Mouse (Mus musculus) embryonic facial prominence, embryonic 11.5 days (tissue): ENCODE results near the gene Sox13. TPM values are rescaled to one million over a fixed set of nuclear protein-coding genes. Genes with fewer than 3 reads are reported as not detected.
"Not testable (repeated sequence)": the region's sequence is repeated elsewhere in the genome, so short reads cannot be mapped to it uniquely, and the experiment has no call there.

Source experiments
- ATAC-seq: fragments of 200-750 bp; cut with Nextera tagmentation; replicated peaks from 2 replicates; pipeline ENCODE4 v1.8.0; 2017; ENCODE audit warnings: low read depth; ENCODE audit not compliant: insufficient number of reproducible peaks, low FRiP score, low TSS enrichment
- DNase-seq: peaks from one replicate; pipeline ENCODE4 v3.0.0-alpha.2; 2015; ENCODE audit warnings: low spot score
- H3K27ac ChIP-seq: fragments of 300-500 bp; sonication (generic); replicated peaks from 2 replicates; pipeline ENCODE4 v1.5.1; 2014; ENCODE audit warnings: mild to moderate bottlenecking, low read depth, low read length, control low read depth
- H3K27me3 ChIP-seq: fragments of 300-500 bp; sonication (generic); 2 replicates; pipeline ENCODE4 v1.6.1; 2014; ENCODE audit warnings: mild to moderate bottlenecking, low read length, moderate library complexity, mixed read lengths; ENCODE audit not compliant: control insufficient read depth, insufficient read depth
- H3K36me3 ChIP-seq: fragments of 300-500 bp; sonication (generic); replicated peaks from 2 replicates; pipeline ENCODE4 v1.6.1; 2014; ENCODE audit warnings: low read depth, mild to moderate bottlenecking, low read length, moderate library complexity, mixed read lengths; ENCODE audit not compliant: control insufficient read depth, insufficient read depth
- H3K4me1 ChIP-seq: fragments of 300-500 bp; sonication (generic); 2 replicates; pipeline ENCODE4 v1.6.1; 2014; ENCODE audit warnings: low read length, mixed read lengths; ENCODE audit not compliant: control insufficient read depth, insufficient read depth
- H3K4me2 ChIP-seq: fragments of 300-500 bp; sonication (generic); 2 replicates; pipeline ENCODE4 v1.6.1; 2014; ENCODE audit warnings: low read depth, mild to moderate bottlenecking, control low read depth, low read length, moderate library complexity
- H3K4me3 ChIP-seq: fragments of 300-500 bp; sonication (generic); 2 replicates; pipeline ENCODE4 v1.5.1; 2014; ENCODE audit warnings: low read depth, low read length, control low read depth
- H3K9ac ChIP-seq: fragments of 300-500 bp; sonication (generic); replicated peaks from 2 replicates; pipeline ENCODE4 v1.6.1; 2014; ENCODE audit warnings: mild to moderate bottlenecking, control low read depth, low read length
- H3K9me3 ChIP-seq: fragments of 300-500 bp; sonication (generic); replicated peaks from 2 replicates; pipeline ENCODE4 v1.6.1; 2016; ENCODE audit warnings: mild to moderate bottlenecking, low read length, inconsistent platforms, mixed read lengths; ENCODE audit not compliant: control insufficient read depth
- WGBS: fragments of 180-500 bp; shearing (Covaris S2); extraction: QIAGEN DNeasy Blood & Tissue Kit; methylation state at CpG from one replicate; pipeline ENCODE4 v1.1.7; 2014; 5-methylcytosine and 5-hydroxymethylcytosine counted together
- polyA plus RNA-seq: library from polyadenylated mRNA; unstranded; fragments of >200 nt; fragmentation: Nextera tagmentation; extraction: Ambion mirVana; gene quantifications from 2 replicates; pipeline ENCODE4 v1.2.1, GENCODE M21; 2014

Sox13 gene
- polyA plus RNA-seq, 1 experiment from 2014 or later, result 5.7 TPM

DNA sequence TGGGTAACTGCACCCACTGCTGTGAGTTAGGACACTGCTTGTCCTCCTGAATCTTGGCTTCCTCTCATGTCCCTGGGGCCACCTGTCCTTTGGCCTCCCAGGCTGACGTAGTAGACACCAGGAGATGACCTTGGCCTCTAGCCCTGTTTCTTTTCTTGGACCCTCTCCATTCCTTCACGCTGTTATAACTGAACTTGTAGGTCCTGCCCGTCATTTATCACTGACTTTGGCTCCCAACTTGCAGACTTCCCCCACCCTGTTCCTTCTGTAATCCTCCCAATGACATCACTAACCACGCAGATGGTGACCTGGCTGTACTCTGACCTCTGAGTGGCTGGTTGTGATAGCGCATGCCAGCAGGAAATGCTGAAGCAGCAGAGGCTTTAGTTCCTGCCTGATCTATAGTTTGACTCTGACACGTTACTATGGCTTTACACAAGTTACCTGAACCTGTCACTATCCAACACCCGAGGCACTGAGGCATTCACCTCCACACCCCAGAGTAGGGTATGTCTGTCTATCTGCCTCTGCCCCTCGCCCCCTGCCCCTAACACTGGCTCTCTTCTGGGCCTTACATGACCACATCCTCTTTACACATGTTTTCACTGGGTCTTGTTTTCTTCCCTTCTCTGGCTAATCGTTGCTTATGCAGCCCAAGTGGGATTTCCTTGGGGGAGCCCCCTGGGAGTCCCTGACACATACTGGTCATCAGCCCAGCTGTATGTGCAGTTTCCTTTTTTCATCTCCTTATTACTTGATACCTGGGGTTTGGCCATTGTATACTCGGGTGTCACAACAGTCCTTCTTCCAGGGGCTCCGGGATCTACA lies 76.3 kb downstream of the Sox13 start:
- Histone ChIP-seq H3K27ac (no peak overlapping the region), H3K4me1 (no peaks in the 10 kb centered on the region), H3K4me3 (no peak overlapping the region), H3K9me3 (no peaks in the 10 kb centered on the region), H3K36me3 (no peaks in the 10 kb centered on the region), H3K27me3 (no peaks in the 10 kb centered on the region), H3K4me2 (no peak overlapping the region), H3K9ac (no peak overlapping the region)
- WGBS, result 72% methylated on average over 11 of the region's 11 CpGs
- DNase-seq (no peak), ATAC-seq (no peak)

DNA sequence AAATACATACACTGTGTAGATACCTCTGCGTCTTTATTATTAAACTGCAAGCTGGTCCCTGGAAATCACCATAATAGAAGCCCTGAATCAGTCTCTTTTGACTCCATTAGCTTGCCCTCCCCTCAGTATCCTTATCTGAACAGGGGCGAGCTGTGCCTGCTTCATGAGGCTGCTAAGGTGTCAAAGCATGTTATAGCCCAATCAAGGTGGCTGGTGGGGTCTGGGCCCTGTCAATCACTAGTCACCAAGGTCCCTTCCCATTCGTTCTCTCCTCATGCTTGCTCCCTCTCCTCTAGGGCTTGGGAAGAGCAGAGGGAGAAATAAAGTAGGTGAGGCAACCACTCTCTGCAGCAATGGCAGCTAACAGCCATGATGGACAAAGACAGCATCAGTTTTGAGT lies 77.0 kb downstream of the Sox13 start:
- Histone ChIP-seq H3K27me3 (no peaks in the 10 kb centered on the region), H3K36me3 (no peaks in the 10 kb centered on the region), H3K9ac (no peak overlapping the region), H3K4me3 (no peak overlapping the region), H3K9me3 (no peaks in the 10 kb centered on the region), H3K4me1 (no peaks in the 10 kb centered on the region), H3K27ac (no peak overlapping the region), H3K4me2 (no peak overlapping the region)
- DNase-seq (no peak), ATAC-seq (no peak)
- 78% methylated on average over 3 of the region's 3 CpGs for WGBS

DNA sequence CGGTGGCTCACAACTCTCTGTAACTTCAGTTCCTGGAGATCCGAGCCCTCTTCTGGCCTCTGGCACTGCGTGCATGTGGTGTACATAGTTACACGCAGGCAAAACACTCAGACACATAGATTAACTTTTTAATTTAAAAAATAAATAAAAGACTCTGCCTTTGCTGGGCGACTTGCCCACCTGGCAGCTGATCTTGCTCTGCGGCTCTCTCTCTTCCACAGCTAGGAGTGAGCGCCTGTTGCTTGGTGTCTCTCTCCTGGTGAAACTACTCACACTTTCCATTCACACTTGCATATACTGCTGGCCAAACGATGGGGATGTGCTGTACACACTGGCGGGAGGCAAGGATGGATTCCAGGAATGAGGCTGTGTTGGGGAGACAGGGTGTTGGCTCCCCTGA lies 77.6 kb downstream of the Sox13 start:
- Histone ChIP-seq H3K36me3 (no peaks in the 10 kb centered on the region), H3K27me3 (no peaks in the 10 kb centered on the region), H3K4me2 (no peak overlapping the region), H3K27ac (no peak overlapping the region), H3K4me3 (no peak overlapping the region), H3K4me1 (no peaks in the 10 kb centered on the region), H3K9me3 (no peaks in the 10 kb centered on the region), H3K9ac (no peak overlapping the region)
- DNase-seq (no peak), ATAC-seq (no peak)
- WGBS, result 90% methylated on average over 9 of the region's 9 CpGs

DNA sequence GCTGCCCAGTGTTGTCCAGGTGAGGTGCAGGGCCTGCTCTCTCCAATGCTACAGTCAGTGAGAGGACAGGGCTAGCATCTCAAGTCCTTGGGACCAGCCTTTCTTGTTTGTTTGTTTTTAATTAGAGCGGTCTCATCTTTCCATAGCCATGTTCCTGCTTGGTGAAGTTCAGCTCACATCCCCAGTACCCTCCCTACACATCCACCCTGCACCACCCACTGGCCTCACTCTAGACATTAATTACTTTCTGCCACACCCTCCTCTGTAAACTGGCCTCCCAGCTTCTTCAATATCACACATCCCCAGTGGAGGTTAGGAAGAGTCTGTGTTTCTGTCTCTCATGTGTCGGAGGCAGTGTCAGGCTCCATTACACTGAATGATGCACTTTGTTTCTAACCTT lies 79.8 kb downstream of the Sox13 start:
- 93% methylated on average over 2 of the region's 2 CpGs for WGBS
- ATAC-seq, result no peak
- no peaks in the 10 kb centered on the region for H3K36me3 ChIP-seq
- H3K9ac ChIP-seq, result no peak overlapping the region
- H3K4me1 ChIP-seq, result no peaks in the 10 kb centered on the region
- no peak overlapping the region for H3K4me3 ChIP-seq
- H3K27me3 ChIP-seq, result no peaks in the 10 kb centered on the region
- no peak overlapping the region for H3K27ac ChIP-seq
- no peak for DNase-seq
- H3K9me3 ChIP-seq, result no peaks in the 10 kb centered on the region
- no peak overlapping the region for H3K4me2 ChIP-seq

DNA sequence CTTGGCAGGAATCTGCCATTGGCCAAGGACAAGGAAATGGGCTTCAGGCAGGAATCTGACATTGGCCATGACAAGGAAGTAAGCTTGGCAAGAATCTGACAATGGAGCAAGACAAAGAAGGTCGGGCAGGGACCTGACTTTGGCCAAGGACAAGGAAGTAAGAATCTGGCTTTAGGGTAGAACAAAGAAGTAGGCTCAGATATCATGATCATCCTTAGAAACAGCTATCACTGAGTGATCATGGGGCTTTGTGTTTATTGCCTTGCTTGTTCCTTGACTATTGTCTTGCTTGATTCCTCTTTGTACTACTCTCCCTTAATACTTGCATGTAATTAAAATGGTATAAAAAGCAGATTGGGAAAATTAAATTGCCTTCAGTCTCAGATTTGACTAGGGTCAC lies 83.8 kb downstream of the Sox13 start:
- H3K36me3 ChIP-seq, H3K9ac ChIP-seq: not testable (repeated sequence)
- WGBS, result 67% methylated on average over 1 of the region's 1 CpGs

DNA sequence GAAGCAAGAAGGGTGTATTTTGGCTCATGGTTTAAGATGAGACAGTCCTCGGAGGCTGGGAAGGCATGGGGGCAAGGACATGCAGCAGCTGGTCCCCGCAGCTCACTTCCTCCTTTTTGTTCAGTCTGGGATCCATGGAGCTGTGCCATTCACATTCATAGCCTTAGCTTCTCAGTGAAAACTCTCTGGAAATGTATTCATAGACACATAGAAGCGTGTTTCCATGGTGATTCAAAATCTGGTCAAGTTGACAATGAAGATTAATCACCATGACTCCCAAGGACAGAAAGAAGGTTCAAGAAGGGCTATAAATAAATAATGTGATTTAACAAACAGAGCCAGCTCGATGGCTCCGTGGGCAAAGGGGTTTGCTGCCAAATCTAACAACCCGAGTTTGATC lies 90.2 kb downstream of the Sox13 start:
- Histone ChIP-seq H3K4me3 (no peak overlapping the region), H3K9ac (no peak overlapping the region), H3K4me1 (no peaks in the 10 kb centered on the region), H3K27me3 (peaks cover 2% of the 10 kb centered on the region; the same call in 1 of the 2 replicates), H3K9me3 (no peaks in the 10 kb centered on the region), H3K36me3 (no peaks in the 10 kb centered on the region), H3K4me2 (no peak overlapping the region), H3K27ac (no peak overlapping the region)
- no peak for DNase-seq
- 78% methylated on average over 6 of the region's 6 CpGs for WGBS
- no peak for ATAC-seq

More for the DNA sequence above, 83.8 kb downstream of the Sox13 start:
- H3K9me3 ChIP-seq, H3K27me3 ChIP-seq, H3K4me1 ChIP-seq, ATAC-seq, H3K4me3 ChIP-seq, H3K27ac ChIP-seq, DNase-seq, H3K4me2 ChIP-seq: not testable (repeated sequence)

DNA sequence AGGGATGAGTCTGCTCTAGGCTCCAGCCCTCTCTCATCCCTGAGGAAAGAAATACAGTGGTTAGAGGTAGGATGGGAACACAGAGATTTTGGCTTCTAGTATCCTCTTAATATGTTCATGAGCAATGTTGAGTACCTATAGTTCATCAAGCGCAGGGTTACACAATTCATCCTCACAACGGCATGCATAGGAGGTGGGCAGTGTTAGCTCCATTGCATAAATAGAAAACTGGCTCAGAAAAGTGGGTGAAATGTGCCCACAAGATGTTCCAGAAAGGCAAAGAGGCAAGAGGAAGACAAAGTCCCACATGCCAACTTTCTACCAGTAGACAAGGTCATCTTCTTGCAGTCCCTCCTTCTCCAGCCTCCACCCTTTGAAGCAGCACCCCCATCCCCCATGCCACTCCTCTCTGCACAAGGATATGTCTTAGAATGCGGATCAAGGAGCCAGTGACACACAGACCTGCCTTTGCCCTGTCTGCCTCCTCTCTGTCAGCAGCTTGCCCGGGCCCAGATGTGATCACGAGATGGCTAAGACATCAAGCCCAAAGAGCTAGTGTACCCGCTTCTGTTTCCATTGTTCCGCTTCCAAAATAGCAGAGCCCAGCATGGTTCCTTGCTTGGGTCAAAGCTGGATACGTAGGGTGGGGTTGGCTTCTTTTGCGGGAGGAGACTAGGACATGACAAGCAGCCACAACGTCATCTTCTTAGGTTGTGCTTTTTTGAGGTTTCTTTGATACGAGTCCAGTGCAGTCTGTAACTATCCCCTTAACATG lies 91.3 kb downstream of the Sox13 start:
- 87% methylated on average over 11 of the region's 11 CpGs for WGBS
- ATAC-seq, result no peak
- H3K27me3 ChIP-seq, result peaks cover 2% of the 10 kb centered on the region; the same call in 1 of the 2 replicates

More for the DNA sequence above, 91.3 kb downstream of the Sox13 start:
- H3K27ac ChIP-seq, result no peak overlapping the region
- DNase-seq, result no peak
- H3K4me1 ChIP-seq, result no peaks in the 10 kb centered on the region
- no peak overlapping the region for H3K9ac ChIP-seq
- H3K36me3 ChIP-seq, result no peaks in the 10 kb centered on the region
- no peak overlapping the region for H3K4me2 ChIP-seq
- no peak overlapping the region for H3K4me3 ChIP-seq
- no peaks in the 10 kb centered on the region for H3K9me3 ChIP-seq
